Mouse (Mus musculus): Measurements from ENCODE around the gene Camta2. TPM values are rescaled to one million over a fixed set of nuclear protein-coding genes. Genes with fewer than 3 reads are reported as not detected.
A peak's percentile ranks its signal among the peaks of the same experiment; 100 is the strongest.

Gene Camta2
- polyA plus RNA-seq, 1 experiment = 17.7 TPM

GRCm38 (mm10) chr11:70689578-70689977 is 1.7 kb upstream of the Camta2 start:
- DNase-seq (ENCODE audit: low read depth) = no peak

- DNase-seq (ENCODE audit: low read depth) = no peak
These were observed 467 bp upstream of the Camta2 start for GRCm38 (mm10) chr11:70688372-70688771.

- no peak for DNase-seq (ENCODE audit: low read depth)
These were observed 871 bp downstream of the Camta2 start for GRCm38 (mm10) chr11:70686901-70687566.

GRCm38 (mm10) chr11:70683640-70684039 is 4.3 kb downstream of the Camta2 start:
- DNase-seq (ENCODE audit: low read depth) = no peak

GRCm38 (mm10) chr11:70681897-70682581 is 5.9 kb downstream of the Camta2 start:
- no peak for DNase-seq (ENCODE audit: low read depth)

- no peak for DNase-seq (ENCODE audit: low read depth)
These were observed 6.7 kb downstream of the Camta2 start for GRCm38 (mm10) chr11:70681170-70681569.

- DNase-seq (ENCODE audit: low read depth) = no peak
These were observed 8.0 kb downstream of the Camta2 start for GRCm38 (mm10) chr11:70679894-70680293.

GRCm38 (mm10) chr11:70679361-70679760 is 8.5 kb downstream of the Camta2 start:
- no peak for DNase-seq (ENCODE audit: low read depth)

- no peak for DNase-seq (ENCODE audit: low read depth)
These were observed 9.3 kb downstream of the Camta2 start for GRCm38 (mm10) chr11:70678576-70678975.

GRCm38 (mm10) chr11:70678092-70678491 is 9.8 kb downstream of the Camta2 start:
- DNase-seq (ENCODE audit: low read depth) = no peak

GRCm38 (mm10) chr11:70674501-70674900 is 13.4 kb downstream of the Camta2 start:
- no peak for DNase-seq (ENCODE audit: low read depth)

GRCm38 (mm10) chr11:70674014-70674413 is 13.9 kb downstream of the Camta2 start:
- no peak for DNase-seq (ENCODE audit: low read depth)

- DNase-seq (ENCODE audit: low read depth) = no peak
These were observed 16.4 kb downstream of the Camta2 start for GRCm38 (mm10) chr11:70671333-70672047.

GRCm38 (mm10) chr11:70670483-70670882 is 17.4 kb downstream of the Camta2 start:
- no peak for DNase-seq (ENCODE audit: low read depth)

- DNase-seq (ENCODE audit: low read depth) = no peak
These were observed 18.1 kb downstream of the Camta2 start for GRCm38 (mm10) chr11:70669582-70670345.

GRCm38 (mm10) chr11:70668771-70669505 is 19.0 kb downstream of the Camta2 start, which contains the start of gene Spag7:
TSS of gene Spag7 (minus strand) at chr11:70669416.
- peak; percentile 99 for DNase-seq (ENCODE audit: low read depth)

- DNase-seq (ENCODE audit: low read depth) = no peak
These were observed 19.6 kb downstream of the Camta2 start for GRCm38 (mm10) chr11:70668335-70668770.

GRCm38 (mm10) chr11:70667271-70668150 is 20.4 kb downstream of the Camta2 start:
- no peak for DNase-seq (ENCODE audit: low read depth)

- no peak for DNase-seq (ENCODE audit: low read depth)
These were observed 21.2 kb downstream of the Camta2 start for GRCm38 (mm10) chr11:70666687-70667086.

- no peak for DNase-seq (ENCODE audit: low read depth)
These were observed 23.2 kb downstream of the Camta2 start for GRCm38 (mm10) chr11:70664741-70665140.
